Comparison of ENCODE assay signal across 28 mouse cellular contexts in genomic region chr16:36532046-36532445, GRCm38 (mm10). TPM values are rescaled to one million over a fixed set of nuclear protein-coding genes. Genes with fewer than 3 reads are reported as not detected.
DNase-seq lines count a peak whose midpoint lies in the region; ATAC-seq and TF ChIP-seq lines count a peak whose summit lies in the region.
"Had no signal": no experiment of that assay in that cellular context is flagged by ENCODE, and none has a peak within 500 bp of the region (broad histone marks: within the 10 kb centered on the region; RNA-seq: fewer than 3 reads in every experiment).

No protein-coding gene starts in this region.

- no peak for DNase-seq in limb, embryonic 10.5 days (ENCODE audit: low spot score)
- peak; percentile 36 for DNase-seq in kidney, adult 18-20 months
- DNase-seq in kidney, postnatal 0 days (ENCODE audit: low spot score), result no peak
- no peak for DNase-seq in limb, embryonic 14.5 days (ENCODE audit: low spot score)
- DNase-seq in hindbrain, embryonic 10.5 days (ENCODE audit: low spot score), result no peak
- DNase-seq in forebrain, postnatal 0 days, result no peak
- DNase-seq: adrenal gland, postnatal 25 days; B cell, adult 2 months; cerebellum, adult 9-10 months; gastrocnemius, postnatal 25 days; heart, adult 18-20 months; liver, embryonic 13.5 days; lung, adult 2 months; lung, postnatal 14 days; right cerebral cortex, postnatal 14 days; thymus, adult 2 months had no signal

- H3K4me3 ChIP-seq in limb, embryonic 12.5 days (replicated peaks), result no peak overlapping the region
- no peak overlapping the region for H3K4me3 ChIP-seq in limb, embryonic 10.5 days
- no peak overlapping the region for H3K4me3 ChIP-seq in kidney, postnatal 0 days (replicated peaks; ENCODE audit: low read depth, low read length)
- no peak overlapping the region for H3K4me3 ChIP-seq in limb, embryonic 14.5 days (replicated peaks; ENCODE audit: low read length)
- H3K4me3 ChIP-seq in hindbrain, embryonic 10.5 days, result no peak overlapping the region
- H3K4me3 ChIP-seq in forebrain, postnatal 0 days (ENCODE audit: low read depth, low read length), result no peak overlapping the region
- H3K4me3 ChIP-seq: heart, embryonic 13.5 days; limb, embryonic 13.5 days; liver, embryonic 13.5 days; midbrain, embryonic 12.5 days had no signal

- no peaks in the 10 kb centered on the region for H3K27me3 ChIP-seq in limb, embryonic 12.5 days
- no peaks in the 10 kb centered on the region for H3K27me3 ChIP-seq in limb, embryonic 10.5 days (ENCODE audit: low read depth, poor library complexity, severe bottlenecking)
- H3K27me3 ChIP-seq in kidney, postnatal 0 days (ENCODE audit: insufficient read depth, low read length), result no peaks in the 10 kb centered on the region
- no peaks in the 10 kb centered on the region for H3K27me3 ChIP-seq in limb, embryonic 14.5 days (ENCODE audit: control insufficient read depth, insufficient read depth, low read length)
- H3K27me3 ChIP-seq in hindbrain, embryonic 10.5 days (ENCODE audit: insufficient read depth, poor library complexity, severe bottlenecking), result no peaks in the 10 kb centered on the region
- no peaks in the 10 kb centered on the region for H3K27me3 ChIP-seq in forebrain, postnatal 0 days (ENCODE audit: insufficient read depth, low read length)
- H3K27me3 ChIP-seq: heart, embryonic 13.5 days; limb, embryonic 13.5 days; liver, embryonic 13.5 days; midbrain, embryonic 12.5 days had no signal

- peaks cover 13% of the 10 kb centered on the region for H3K4me1 ChIP-seq in limb, embryonic 12.5 days (replicated peaks)
- peaks cover 17% of the 10 kb centered on the region for H3K4me1 ChIP-seq in limb, embryonic 10.5 days
- H3K4me1 ChIP-seq in kidney, postnatal 0 days (replicated peaks; ENCODE audit: insufficient read depth, low read length), result peaks cover 2% of the 10 kb centered on the region
- peaks cover 16% of the 10 kb centered on the region for H3K4me1 ChIP-seq in limb, embryonic 14.5 days (ENCODE audit: control insufficient read depth, insufficient read depth, low read length)
- H3K4me1 ChIP-seq in hindbrain, embryonic 10.5 days (replicated peaks), result no peaks in the 10 kb centered on the region; the same call in 1 of the 2 replicates
- no peaks in the 10 kb centered on the region for H3K4me1 ChIP-seq in forebrain, postnatal 0 days (ENCODE audit: insufficient read depth)
- H3K4me1 ChIP-seq: liver, embryonic 13.5 days; midbrain, embryonic 12.5 days had no signal

- no peaks in the 10 kb centered on the region for H3K36me3 ChIP-seq in limb, embryonic 12.5 days
- no peaks in the 10 kb centered on the region for H3K36me3 ChIP-seq in limb, embryonic 10.5 days
- H3K36me3 ChIP-seq in kidney, postnatal 0 days (ENCODE audit: insufficient read depth, low read length), result no peaks in the 10 kb centered on the region
- H3K36me3 ChIP-seq in limb, embryonic 14.5 days (ENCODE audit: control insufficient read depth, insufficient read depth, low read length), result no peaks in the 10 kb centered on the region
- H3K36me3 ChIP-seq in hindbrain, embryonic 10.5 days, result no peaks in the 10 kb centered on the region
- H3K36me3 ChIP-seq in forebrain, postnatal 0 days (ENCODE audit: insufficient read depth), result no peaks in the 10 kb centered on the region
- H3K36me3 ChIP-seq: heart, embryonic 13.5 days; limb, embryonic 13.5 days; liver, embryonic 13.5 days; midbrain, embryonic 12.5 days had no signal

- H3K9ac ChIP-seq in limb, embryonic 12.5 days (replicated peaks), result no peak overlapping the region
- H3K9ac ChIP-seq in kidney, postnatal 0 days (ENCODE audit: low read depth, low read length), result no peak overlapping the region
- no peak overlapping the region for H3K9ac ChIP-seq in limb, embryonic 14.5 days (ENCODE audit: low read depth, low read length, severe bottlenecking)
- no peak overlapping the region for H3K9ac ChIP-seq in forebrain, postnatal 0 days
- H3K9ac ChIP-seq: heart, embryonic 13.5 days; hindbrain, embryonic 14.5 days; limb, embryonic 13.5 days; liver, embryonic 13.5 days; midbrain, embryonic 12.5 days had no signal

- 0 out of 2 replicates have a peak overlapping the region, but pooled peaks have one; percentile 37 for H3K27ac ChIP-seq in limb, embryonic 12.5 days
- H3K27ac ChIP-seq in limb, embryonic 10.5 days, result no peak overlapping the region
- H3K27ac ChIP-seq in kidney, postnatal 0 days, result peak overlapping the region; percentile 72; the same call in 1 of the 2 replicates
- H3K27ac ChIP-seq in limb, embryonic 14.5 days (replicated peaks; ENCODE audit: low read depth, low read length), result 0 out of 2 replicates have a peak overlapping the region, but pooled peaks have one; percentile 14
- no peak overlapping the region for H3K27ac ChIP-seq in hindbrain, embryonic 10.5 days
- H3K27ac ChIP-seq in forebrain, postnatal 0 days (ENCODE audit: low read depth, low read length), result no peak overlapping the region
- H3K27ac ChIP-seq: heart, embryonic 13.5 days; hindbrain, embryonic 14.5 days; liver, embryonic 13.5 days; midbrain, embryonic 12.5 days; stomach, postnatal 0 days had no signal

- no peak for TF ChIP-seq CTCF in kidney, postnatal 0 days (IDR thresholded peaks at IDR 0.05; ENCODE audit: low read depth)
- no peak for TF ChIP-seq CTCF in forebrain, postnatal 0 days (IDR thresholded peaks at IDR 0.05; ENCODE audit: low read depth)

- no peaks in the 10 kb centered on the region for H3K9me3 ChIP-seq in limb, embryonic 12.5 days
- no peaks in the 10 kb centered on the region for H3K9me3 ChIP-seq in limb, embryonic 10.5 days (replicated peaks)
- H3K9me3 ChIP-seq in kidney, postnatal 0 days (replicated peaks; ENCODE audit: low read length), result no peaks in the 10 kb centered on the region
- H3K9me3 ChIP-seq in limb, embryonic 14.5 days (ENCODE audit: control insufficient read depth, low read length), result no peaks in the 10 kb centered on the region
- H3K9me3 ChIP-seq in hindbrain, embryonic 10.5 days, result no peaks in the 10 kb centered on the region
- H3K9me3 ChIP-seq in forebrain, postnatal 0 days (ENCODE audit: low read length), result no peaks in the 10 kb centered on the region
- H3K9me3 ChIP-seq: heart, embryonic 13.5 days; limb, embryonic 13.5 days; liver, embryonic 13.5 days; midbrain, embryonic 12.5 days had no signal

- 60% methylated on average over 4 of the region's 4 CpGs for WGBS in limb, embryonic 12.5 days
- 68% methylated on average over 4 of the region's 4 CpGs for WGBS in limb, embryonic 10.5 days
- WGBS in kidney, postnatal 0 days, result 43% methylated on average over 4 of the region's 4 CpGs
- WGBS in limb, embryonic 14.5 days, result 56% methylated on average over 4 of the region's 4 CpGs
- 63% methylated on average over 4 of the region's 4 CpGs for WGBS in hindbrain, embryonic 10.5 days
- WGBS in forebrain, postnatal 0 days, result 42% methylated on average over 4 of the region's 4 CpGs

- H3K4me2 ChIP-seq in limb, embryonic 12.5 days, result no peak overlapping the region
- no peak overlapping the region for H3K4me2 ChIP-seq in kidney, postnatal 0 days (ENCODE audit: low read length)
- no peak overlapping the region for H3K4me2 ChIP-seq in limb, embryonic 14.5 days (replicated peaks; ENCODE audit: low read depth, low read length, severe bottlenecking)
- no peak overlapping the region for H3K4me2 ChIP-seq in forebrain, postnatal 0 days (ENCODE audit: low read depth)
- H3K4me2 ChIP-seq: heart, embryonic 13.5 days; hindbrain, embryonic 14.5 days; limb, embryonic 13.5 days; liver, embryonic 13.5 days; midbrain, embryonic 12.5 days had no signal

- no peak for TF ChIP-seq POLR2A in limb, embryonic 14.5 days (IDR thresholded peaks at IDR 0.05; ENCODE audit: borderline replicate concordance, extremely low read depth, insufficient read depth, insufficient read length)

- ATAC-seq in limb, embryonic 12.5 days (ENCODE audit: insufficient number of reproducible peaks, insufficient read depth, low FRiP score, low TSS enrichment, low read depth), result no peak
- ATAC-seq in kidney, postnatal 0 days (replicated peaks; ENCODE audit: low FRiP score, low read depth), result no peak
- no peak for ATAC-seq in limb, embryonic 14.5 days (ENCODE audit: low FRiP score, low read depth)
- ATAC-seq in CD4-positive, CD25-positive, alpha-beta regulatory T cell, adult 4 months, result no peak
- no peak for ATAC-seq in forebrain, postnatal 0 days
- ATAC-seq: forebrain, embryonic 14.5 days had no signal

RNA-seq across cellular contexts. Expression of gene Casr, which starts 29.9 kb away (rescaled TPM):
- 0.13 and 0.31 TPM in 2 replicates for polyA plus RNA-seq in limb, embryonic 12.5 days (2016; fragmentation: Nextera tagmentation; extraction: Ambion mirVana)
- polyA plus RNA-seq in limb, embryonic 10.5 days (2016; fragmentation: Nextera tagmentation; extraction: Ambion mirVana), result 0.13 and 0.14 TPM in 2 replicates
- 3.5 and 4.6 TPM in 2 replicates for polyA plus RNA-seq in kidney, postnatal 0 days (2015; fragmentation: Nextera tagmentation; extraction: Ambion mirVana)
- polyA plus RNA-seq in limb, embryonic 14.5 days (2012; rRNA removed), result 0.16 and 0.36 TPM in 2 replicates
- 0.40 and 0.82 TPM in 2 replicates for polyA plus RNA-seq in limb, embryonic 14.5 days (2014; fragmentation: Nextera tagmentation; extraction: Ambion mirVana)
- polyA plus RNA-seq in hindbrain, embryonic 10.5 days (2016; fragmentation: Nextera tagmentation; extraction: Ambion mirVana), result 0.04 and 0.10 TPM in 2 replicates
- polyA plus RNA-seq in CD4-positive, CD25-positive, alpha-beta regulatory T cell, adult 4 months (2017; shearing (Covaris generic)), result not detected
- 0.46 and 1.6 TPM in 2 replicates for total RNA-seq in forebrain, postnatal 0 days (2014; rRNA removed)
- 0.14 and 0.62 TPM in 2 replicates for polyA plus RNA-seq in forebrain, postnatal 0 days (2015; fragmentation: Nextera tagmentation; extraction: Ambion mirVana)
- total RNA-seq: adrenal gland, postnatal 25 days; common myeloid progenitor, adult 5-6 weeks; heart, adult 18-20 months; heart, postnatal 25 days; megakaryocyte progenitor cell, adult 5-6 weeks; monocyte, adult 5-6 weeks had no signal
- polyA plus RNA-seq: forebrain, embryonic 14.5 days; liver, embryonic 13.5 days had no signal

Comparison
In these comparisons a context has a peak if more than half of its experiments do, and no peak if none do; other contexts are left out.
1. H3K27ac ChIP-seq: peak in limb, embryonic 12.5 days (single experiment), kidney, postnatal 0 days (single experiment) and limb, embryonic 14.5 days (single experiment); none in limb, embryonic 10.5 days (single experiment), hindbrain, embryonic 10.5 days (single experiment) and forebrain, postnatal 0 days (single experiment).